Mouse (Mus musculus) regulatory T cell (primary cell): ENCODE results near the gene Papola.

Experiments
- in situ Hi-C: fragments of 300-600 bp; cut with MboI, MseI; formaldehyde crosslinking; loops from one replicate; pipeline ENCODE4 v1.15.1; 2025; ENCODE audit warnings: high pct_unique_total_duplicates

The Papola gene

DNA sequence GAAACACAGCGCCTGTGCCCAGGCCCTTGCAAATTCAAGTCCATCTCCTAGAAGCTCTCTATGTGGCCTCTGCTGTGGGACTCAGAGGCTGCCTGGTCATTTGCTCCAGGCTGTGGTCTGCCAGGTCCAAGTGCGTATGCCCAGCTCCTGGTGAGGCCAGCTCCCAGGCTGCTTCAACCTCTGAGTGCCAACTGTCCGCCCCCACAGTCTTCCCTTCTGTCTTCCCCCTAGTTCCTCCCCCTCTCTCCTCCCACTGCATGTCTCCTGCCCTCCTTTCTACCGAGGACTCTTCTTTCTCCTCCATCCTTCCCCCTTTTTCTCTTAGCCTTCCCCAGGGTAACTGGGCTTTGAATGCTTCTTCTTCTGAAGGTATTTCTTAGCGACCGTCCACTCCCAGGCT is 77.6 kb downstream of the Papola start:
- in situ Hi-C loops = no loop called here

GRCm38 (mm10) chr12:105862607-105863006 is 78.1 kb downstream of the Papola start:
- in situ Hi-C loops = no loop called here

- in situ Hi-C loops = no loop called here
Observed at GRCm38 (mm10) chr12:105863436-105863835, 78.9 kb downstream of the Papola start.

- in situ Hi-C loops = no loop called here
Observed at GRCm38 (mm10) chr12:105867646-105868045, 83.2 kb downstream of the Papola start.

GRCm38 (mm10) chr12:105869242-105869641 is 84.7 kb downstream of the Papola start:
- in situ Hi-C loops = no loop called here

DNA sequence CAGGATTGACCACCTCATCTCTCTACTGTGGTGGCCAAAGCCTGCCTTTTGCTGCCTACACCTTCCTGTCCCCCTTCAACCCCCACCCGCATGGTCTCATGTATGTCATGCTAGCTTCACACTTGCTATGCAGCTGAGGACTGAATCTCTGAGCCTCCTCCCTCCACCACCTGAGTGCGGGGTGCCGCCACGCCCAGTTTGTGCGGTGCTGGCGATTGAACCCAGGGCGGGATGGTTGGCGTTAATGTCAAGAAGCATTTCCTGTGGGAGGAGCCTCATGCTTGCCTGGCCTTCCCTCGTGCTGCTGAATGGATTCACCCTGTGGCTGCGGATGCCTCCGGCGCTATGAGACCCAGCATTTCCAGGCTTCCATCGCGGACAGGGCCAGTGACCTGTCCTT is 85.2 kb downstream of the Papola start:
- in situ Hi-C loops = no loop called here

- in situ Hi-C loops = no loop called here
Observed at GRCm38 (mm10) chr12:105873283-105873682, 88.8 kb downstream of the Papola start.

DNA sequence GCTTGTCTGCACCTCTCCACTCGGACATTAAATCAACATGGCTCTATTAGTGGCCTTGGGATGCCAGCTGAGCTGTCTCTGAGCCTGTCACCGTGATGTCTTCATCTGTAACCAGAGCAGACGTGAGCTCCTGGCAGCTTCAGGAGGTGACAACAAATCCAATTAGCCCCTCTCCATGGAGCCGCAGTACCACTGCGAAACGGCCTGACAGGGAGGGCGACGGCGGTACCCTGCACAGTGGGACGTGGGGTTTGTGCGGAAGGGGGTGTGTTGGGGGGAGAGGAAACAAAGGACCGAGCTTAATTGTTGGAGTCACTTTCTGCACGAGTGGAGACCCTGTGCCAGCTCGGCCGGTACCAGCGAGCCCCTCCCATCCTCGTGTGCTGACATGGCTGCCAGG is 90.6 kb downstream of the Papola start:
- in situ Hi-C loops = no loop called here

DNA sequence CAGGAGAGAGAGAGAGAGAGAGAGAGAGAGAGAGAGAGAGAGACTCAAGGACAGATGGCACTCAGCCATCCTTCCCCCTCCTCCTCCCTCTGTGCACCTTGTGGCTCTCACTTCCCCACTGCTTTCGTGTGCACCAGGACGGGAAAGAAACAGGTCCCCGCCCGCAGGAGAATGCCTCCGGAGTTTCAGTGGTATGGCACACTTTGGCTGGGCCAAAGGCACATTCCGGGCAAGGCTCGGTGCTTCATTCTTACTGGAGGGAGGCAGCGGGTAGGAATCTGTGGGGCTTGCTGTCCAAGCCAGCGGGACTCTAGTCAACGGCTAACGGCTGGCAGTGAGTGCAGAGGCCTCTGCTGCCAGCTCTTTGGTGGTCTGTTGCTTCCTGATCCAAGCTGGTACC is 92.0 kb downstream of the Papola start:
- in situ Hi-C loops = no loop called here

GRCm38 (mm10) chr12:105876931-105877330 is 92.4 kb downstream of the Papola start:
- in situ Hi-C loops = no loop called here

- in situ Hi-C loops = no loop called here
Observed at GRCm38 (mm10) chr12:105878746-105879145, 94.3 kb downstream of the Papola start.

- in situ Hi-C loops = loop anchor here (10.0 kb wide), 1 partner anchor 1269 kb away; no protein-coding TSS in a partner anchor
Observed at GRCm38 (mm10) chr12:105883799-105884514, 99.5 kb downstream of the Papola start.

GRCm38 (mm10) chr12:105884515-105885323 is 100.2 kb downstream of the Papola start:
- in situ Hi-C loops = loop anchor here (10.0 kb wide), 1 partner anchor 1270 kb away; no protein-coding TSS in a partner anchor
